Mouse (Mus musculus): Measurements from ENCODE around the gene Rps21. TPM values are rescaled to one million over a fixed set of nuclear protein-coding genes. Genes with fewer than 3 reads are reported as not detected.
A peak's percentile ranks its signal among the peaks of the same experiment; 100 is the strongest.

Rps21 gene
- total and polyA plus RNA-seq, 2 experiments = 713 to 880 TPM

GRCm38 (mm10) chr2:180290503-180290902, 33.3 kb downstream of the Rps21 start:
- TF ChIP-seq CTCF (IDR thresholded peaks at IDR 0.05; ENCODE audit: low read depth, low read length) = no peak
- TF ChIP-seq POLR2A (IDR thresholded peaks at IDR 0.05; ENCODE audit: extremely low read depth, insufficient read depth, low read length) = no peak
- no peak for DNase-seq (ENCODE audit: extremely low read depth, low read depth, low spot score)
- H3K4me3 ChIP-seq (ENCODE audit: insufficient read depth, low read depth, low read length) = no peak overlapping the region
- H3K27me3 ChIP-seq (ENCODE audit: control insufficient read depth, insufficient read depth, low read length) = no peaks in the 10 kb centered on the region; the same call in 1 of the 2 replicates
- H3K79me2 ChIP-seq (ENCODE audit: control insufficient read depth, insufficient read depth, low read length) = no peaks in the 10 kb centered on the region
- no peak overlapping the region for H3K27ac ChIP-seq (replicated peaks; ENCODE audit: insufficient read depth, low read depth, low read length)
- 64% methylated on average over 6 of the region's 6 CpGs for WGBS
- no peaks in the 10 kb centered on the region for H3K36me3 ChIP-seq (ENCODE audit: control insufficient read depth, insufficient read depth, low read length)
- no peaks in the 10 kb centered on the region for H3K4me1 ChIP-seq (ENCODE audit: control insufficient read depth, insufficient read depth, low read length)
- no peak overlapping the region for H3K9ac ChIP-seq (ENCODE audit: low read depth, low read length)

- Histone ChIP-seq H3K4me1 (ENCODE audit: control insufficient read depth, insufficient read depth, low read length) (no peaks in the 10 kb centered on the region), H3K9ac (ENCODE audit: low read depth, low read length) (no peak overlapping the region), H3K36me3 (ENCODE audit: control insufficient read depth, insufficient read depth, low read length) (no peaks in the 10 kb centered on the region), H3K27ac (replicated peaks; ENCODE audit: insufficient read depth, low read depth, low read length) (0 out of 2 replicates have a peak overlapping the region, but pooled peaks have one; percentile 24), H3K27me3 (ENCODE audit: control insufficient read depth, insufficient read depth, low read length) (no peaks in the 10 kb centered on the region; the same call in 1 of the 2 replicates), H3K79me2 (ENCODE audit: control insufficient read depth, insufficient read depth, low read length) (no peaks in the 10 kb centered on the region), H3K4me3 (ENCODE audit: insufficient read depth, low read depth, low read length) (no peak overlapping the region)
- 33% methylated on average over 5 of the region's 5 CpGs for WGBS
- no peak for DNase-seq (ENCODE audit: extremely low read depth, low read depth, low spot score)
- TF ChIP-seq CTCF (IDR thresholded peaks at IDR 0.05; ENCODE audit: low read depth, low read length) (no peak), POLR2A (IDR thresholded peaks at IDR 0.05; ENCODE audit: extremely low read depth, insufficient read depth, low read length) (no peak)
These were observed 34.4 kb downstream of the Rps21 start for GRCm38 (mm10) chr2:180291566-180291965.

DNA sequence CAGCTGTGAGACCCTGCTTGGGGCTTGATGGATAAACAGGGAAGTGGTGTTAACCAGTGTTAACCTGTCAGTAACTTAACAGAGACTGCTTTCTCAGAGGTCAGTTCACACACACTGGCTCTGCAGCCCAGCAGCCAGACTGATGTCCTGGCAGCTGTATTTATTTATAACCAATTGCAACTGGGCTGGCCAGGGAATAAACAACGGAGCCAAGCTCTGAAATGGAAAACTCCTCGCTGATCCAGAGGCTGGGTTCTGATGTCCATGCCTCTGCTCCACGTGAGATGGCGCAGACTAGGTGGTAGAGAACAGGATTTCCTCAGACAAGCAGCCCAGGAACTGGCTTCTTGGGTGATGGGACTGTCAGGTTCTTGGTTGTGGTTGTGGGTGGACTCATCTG, 34.8 kb downstream of the Rps21 start:
- no peak overlapping the region for H3K4me3 ChIP-seq (ENCODE audit: insufficient read depth, low read depth, low read length)
- H3K27ac ChIP-seq (replicated peaks; ENCODE audit: insufficient read depth, low read depth, low read length) = 0 out of 2 replicates have a peak overlapping the region, but pooled peaks have one; percentile 24
- WGBS = 41% methylated on average over 4 of the region's 4 CpGs
- H3K9ac ChIP-seq (ENCODE audit: low read depth, low read length) = no peak overlapping the region
- no peaks in the 10 kb centered on the region for H3K79me2 ChIP-seq (ENCODE audit: control insufficient read depth, insufficient read depth, low read length)
- no peak for DNase-seq (ENCODE audit: extremely low read depth, low read depth, low spot score)
- no peaks in the 10 kb centered on the region for H3K4me1 ChIP-seq (ENCODE audit: control insufficient read depth, insufficient read depth, low read length)
- TF ChIP-seq CTCF (IDR thresholded peaks at IDR 0.05; ENCODE audit: low read depth, low read length) = no peak
- no peak for TF ChIP-seq POLR2A (IDR thresholded peaks at IDR 0.05; ENCODE audit: extremely low read depth, insufficient read depth, low read length)
- no peaks in the 10 kb centered on the region; the same call in 1 of the 2 replicates for H3K27me3 ChIP-seq (ENCODE audit: control insufficient read depth, insufficient read depth, low read length)
- no peaks in the 10 kb centered on the region for H3K36me3 ChIP-seq (ENCODE audit: control insufficient read depth, insufficient read depth, low read length)

DNA sequence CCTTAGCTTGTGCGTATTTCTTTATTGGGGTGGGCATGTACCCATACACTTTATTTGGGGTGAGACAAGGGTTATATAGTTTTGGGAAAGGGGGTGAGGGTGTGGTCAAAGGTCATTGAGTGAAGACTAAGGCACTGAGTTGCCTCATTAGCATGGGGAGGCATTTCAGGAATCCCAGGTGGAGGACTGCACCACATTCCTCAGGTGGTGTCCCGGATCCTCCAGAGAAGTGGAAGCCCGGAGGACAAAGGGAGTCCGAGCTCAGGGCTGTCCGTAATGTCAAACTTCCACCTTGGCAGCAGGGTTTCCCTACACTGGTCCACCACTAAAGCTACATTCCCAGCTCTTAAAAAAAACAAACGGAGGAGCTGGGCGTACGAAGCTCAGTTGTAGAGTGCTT, 35.7 kb downstream of the Rps21 start:
- Histone ChIP-seq H3K4me3 (ENCODE audit: insufficient read depth, low read depth, low read length) (no peak overlapping the region), H3K9ac (ENCODE audit: low read depth, low read length) (no peak overlapping the region), H3K36me3 (ENCODE audit: control insufficient read depth, insufficient read depth, low read length) (no peaks in the 10 kb centered on the region), H3K4me1 (ENCODE audit: control insufficient read depth, insufficient read depth, low read length) (no peaks in the 10 kb centered on the region), H3K79me2 (ENCODE audit: control insufficient read depth, insufficient read depth, low read length) (no peaks in the 10 kb centered on the region), H3K27ac (replicated peaks; ENCODE audit: insufficient read depth, low read depth, low read length) (no peak overlapping the region), H3K27me3 (ENCODE audit: control insufficient read depth, insufficient read depth, low read length) (no peaks in the 10 kb centered on the region; the same call in 1 of the 2 replicates)
- TF ChIP-seq POLR2A (IDR thresholded peaks at IDR 0.05; ENCODE audit: extremely low read depth, insufficient read depth, low read length) (no peak), CTCF (IDR thresholded peaks at IDR 0.05; ENCODE audit: low read depth, low read length) (no peak)
- DNase-seq (ENCODE audit: extremely low read depth, low read depth, low spot score) = no peak
- 93% methylated on average over 8 of the region's 8 CpGs for WGBS

DNA sequence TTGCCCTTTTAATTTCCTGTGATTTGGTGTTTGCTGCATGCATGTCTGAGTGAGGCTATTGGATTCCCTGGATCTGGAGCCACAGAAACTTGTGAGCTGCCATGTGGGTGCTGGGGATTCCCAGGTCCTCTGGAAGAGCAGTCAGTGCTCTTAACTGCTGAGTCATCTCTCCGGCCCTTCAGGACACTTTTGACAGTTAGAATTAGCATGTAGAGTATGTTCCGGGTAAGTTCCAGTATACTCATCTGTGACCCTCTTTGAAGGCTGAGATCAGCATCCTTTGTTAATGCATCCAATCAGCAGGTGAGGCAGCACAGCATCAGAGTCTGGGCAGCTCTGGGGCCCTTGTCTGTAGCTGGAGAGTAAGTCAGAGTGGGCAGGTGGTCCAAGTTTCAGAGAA, 43.1 kb downstream of the Rps21 start:
- 39% methylated on average over 2 of the region's 2 CpGs for WGBS
- no peaks in the 10 kb centered on the region for H3K79me2 ChIP-seq (ENCODE audit: control insufficient read depth, insufficient read depth, low read length)
- H3K4me3 ChIP-seq (ENCODE audit: insufficient read depth, low read depth, low read length) = no peak overlapping the region
- no peak overlapping the region for H3K9ac ChIP-seq (ENCODE audit: low read depth, low read length)
- no peak overlapping the region for H3K27ac ChIP-seq (replicated peaks; ENCODE audit: insufficient read depth, low read depth, low read length)
- no peak for DNase-seq (ENCODE audit: extremely low read depth, low read depth, low spot score)
- no peaks in the 10 kb centered on the region for H3K27me3 ChIP-seq (ENCODE audit: control insufficient read depth, insufficient read depth, low read length)
- no peaks in the 10 kb centered on the region for H3K36me3 ChIP-seq (ENCODE audit: control insufficient read depth, insufficient read depth, low read length)
- TF ChIP-seq POLR2A (IDR thresholded peaks at IDR 0.05; ENCODE audit: extremely low read depth, insufficient read depth, low read length) = no peak
- no peak for TF ChIP-seq CTCF (IDR thresholded peaks at IDR 0.05; ENCODE audit: low read depth, low read length)
- no peaks in the 10 kb centered on the region for H3K4me1 ChIP-seq (ENCODE audit: control insufficient read depth, insufficient read depth, low read length)

- 31% methylated on average over 5 of the region's 5 CpGs for whole genome bisulfite sequencing
These were observed 43.6 kb downstream of the Rps21 start for GRCm38 (mm10) chr2:180300771-180301170.

More at GRCm38 (mm10) chr2:180300771-180301170, 43.6 kb downstream of the Rps21 start:
- no peak for DNase-seq (ENCODE audit: extremely low read depth, low read depth, low spot score)
- H3K9ac ChIP-seq (ENCODE audit: low read depth, low read length) = no peak overlapping the region
- TF ChIP-seq CTCF (IDR thresholded peaks at IDR 0.05; ENCODE audit: low read depth, low read length) = no peak
- no peak for TF ChIP-seq POLR2A (IDR thresholded peaks at IDR 0.05; ENCODE audit: extremely low read depth, insufficient read depth, low read length)
- H3K4me1 ChIP-seq (ENCODE audit: control insufficient read depth, insufficient read depth, low read length) = no peaks in the 10 kb centered on the region
- no peaks in the 10 kb centered on the region for H3K79me2 ChIP-seq (ENCODE audit: control insufficient read depth, insufficient read depth, low read length)
- H3K27me3 ChIP-seq (ENCODE audit: control insufficient read depth, insufficient read depth, low read length) = no peaks in the 10 kb centered on the region
- H3K36me3 ChIP-seq (ENCODE audit: control insufficient read depth, insufficient read depth, low read length) = no peaks in the 10 kb centered on the region
- H3K4me3 ChIP-seq (ENCODE audit: insufficient read depth, low read depth, low read length) = no peak overlapping the region
- H3K27ac ChIP-seq (replicated peaks; ENCODE audit: insufficient read depth, low read depth, low read length) = no peak overlapping the region
